Mouse (Mus musculus) kidney, adult 2 months (tissue): ENCODE data around the gene Foxred2. TPM values are rescaled to one million over a fixed set of nuclear protein-coding genes. Genes with fewer than 3 reads are reported as not detected.
A peak's percentile ranks its signal among the peaks of the same experiment; 100 is the strongest.

Experiments used
- DNase-seq: peaks from one replicate; pipeline ENCODE4 v3.0.0; 2021
- H3K27ac ChIP-seq: fragments of 200-500 bp; 2 replicates; pipeline ENCODE4 v1.5.1; 2012; ENCODE audit warnings: low read depth, low read length, control low read depth, inconsistent platforms; ENCODE audit not compliant: insufficient read depth
- H3K27me3 ChIP-seq: fragments of 200-500 bp; replicated peaks from 2 replicates; pipeline ENCODE4 v1.6.1; 2012; ENCODE audit warnings: mild to moderate bottlenecking, moderate library complexity, low read length, inconsistent platforms; ENCODE audit not compliant: control insufficient read depth, insufficient read depth
- H3K36me3 ChIP-seq: fragments of 200-500 bp; 2 replicates; pipeline ENCODE4 v1.6.1; 2012; ENCODE audit warnings: mild to moderate bottlenecking, moderate library complexity, low read length, inconsistent platforms; ENCODE audit not compliant: control insufficient read depth, insufficient read depth
- H3K4me1 ChIP-seq: fragments of 200-500 bp; 2 replicates; pipeline ENCODE4 v1.6.1; 2011; ENCODE audit warnings: low read length; ENCODE audit not compliant: control insufficient read depth, insufficient read depth
- H3K4me3 ChIP-seq: fragments of 200-500 bp; 2 replicates; pipeline ENCODE4 v1.5.1; 2011; ENCODE audit warnings: mild to moderate bottlenecking, low read depth, low read length, control low read depth; ENCODE audit not compliant: insufficient read depth
- CTCF ChIP-seq: fragments of 200-500 bp; conservative IDR thresholded peaks from 2 replicates; pipeline ENCODE4 v1.5.1; 2011; ENCODE audit warnings: low read depth, mild to moderate bottlenecking, control low read depth, low read length, moderate library complexity, mixed read lengths; ENCODE audit not compliant: insufficient read depth, insufficient read length
- POLR2A ChIP-seq: fragments of 200-500 bp; IDR thresholded peaks from one replicate; pipeline ENCODE4 v1.6.1; 2011; ENCODE audit warnings: low read depth, low read length, control low read depth
- WGBS: fragments of 180-500 bp; shearing (Covaris S2); methylation state at CpG from one replicate; pipeline ENCODE4 v1.1.7; 2018; 5-methylcytosine and 5-hydroxymethylcytosine counted together
- polyA plus RNA-seq: library from polyadenylated mRNA; depleted of rRNA; stranded (reverse); fragments of >200 nt; gene quantifications from 2 replicates; pipeline ENCODE4 v1.2.3, GENCODE M21; 2012

Foxred2 gene
- polyA plus RNA-seq, 1 experiment = 3.8 TPM

DNA sequence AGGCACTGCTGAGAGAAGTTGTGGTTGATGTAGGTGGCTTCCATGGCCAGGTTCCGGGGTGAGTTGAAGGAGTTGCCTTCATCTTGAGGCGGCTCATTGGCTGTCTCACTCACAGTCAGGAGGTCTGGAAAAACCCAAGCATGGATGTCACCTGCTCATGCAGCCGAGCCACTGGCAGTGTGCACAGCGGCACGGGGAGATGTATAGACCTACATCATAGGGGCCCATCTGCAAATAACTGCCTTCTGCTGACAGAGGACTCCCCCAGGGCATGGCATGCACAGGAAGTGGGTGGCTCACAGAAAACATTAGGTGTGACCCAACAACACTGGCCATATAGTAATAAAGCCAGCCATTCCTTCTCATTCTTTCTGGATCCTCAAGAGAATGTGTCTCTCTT lies 5.9 kb upstream of the Foxred2 start:
- Histone ChIP-seq H3K27me3 (no peaks in the 10 kb centered on the region), H3K4me1 (no peaks in the 10 kb centered on the region), H3K27ac (no peak overlapping the region), H3K36me3 (peaks cover 3% of the 10 kb centered on the region), H3K4me3 (no peak overlapping the region)
- DNase-seq = no peak
- WGBS = 97% methylated on average over 5 of the region's 5 CpGs
- TF ChIP-seq CTCF (no peak), POLR2A (no peak)

DNA sequence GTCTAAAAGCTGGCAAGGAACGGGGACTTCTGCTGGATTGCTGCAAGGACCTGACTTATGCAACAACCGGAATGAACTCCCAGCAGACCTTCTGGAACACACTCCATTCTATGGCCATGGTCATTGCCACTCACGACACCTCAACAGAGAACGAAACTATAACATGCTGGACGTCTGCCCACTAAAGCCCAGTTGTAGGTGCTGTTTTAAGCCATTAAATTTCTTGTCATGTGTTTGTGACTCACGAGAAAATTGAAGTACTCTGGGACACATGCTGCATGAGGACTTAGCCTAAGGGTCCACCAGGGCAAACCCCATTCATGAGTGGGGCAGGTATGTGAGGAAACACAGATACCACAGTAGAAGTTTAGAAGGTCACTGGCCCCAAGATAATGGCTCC lies 4.2 kb upstream of the Foxred2 start:
- TF ChIP-seq CTCF = no peak
- no peak for TF ChIP-seq POLR2A
- Histone ChIP-seq H3K36me3 (peaks cover 3% of the 10 kb centered on the region), H3K4me3 (no peak overlapping the region), H3K27ac (no peak overlapping the region), H3K27me3 (no peaks in the 10 kb centered on the region), H3K4me1 (peaks cover 3% of the 10 kb centered on the region; the same call in 1 of the 2 replicates)
- no peak for DNase-seq
- WGBS = 89% methylated on average over 6 of the region's 6 CpGs

DNA sequence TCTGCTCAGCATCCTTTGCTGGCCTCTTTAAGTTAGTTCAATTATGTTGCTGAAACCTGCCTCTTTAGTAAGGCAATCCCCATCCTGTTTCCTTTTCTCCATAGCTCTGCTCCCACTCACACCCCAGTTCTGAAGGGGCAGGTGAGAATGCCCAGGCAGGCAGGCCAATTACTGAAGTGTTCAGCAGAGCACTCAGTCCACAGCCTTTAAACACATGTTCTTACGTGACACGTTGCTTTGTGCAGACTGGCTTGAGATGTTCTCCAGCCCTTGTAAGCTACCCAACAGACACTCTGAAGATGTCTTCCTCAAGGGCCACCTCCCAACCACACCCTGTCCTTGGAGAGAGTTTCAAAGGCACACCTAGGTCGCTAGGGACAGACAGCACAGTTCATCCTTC lies 1.5 kb upstream of the Foxred2 start:
- TF ChIP-seq POLR2A (no peak), CTCF (no peak)
- Histone ChIP-seq H3K4me3 (no peak overlapping the region), H3K36me3 (peaks cover 3% of the 10 kb centered on the region), H3K4me1 (peaks cover 7% of the 10 kb centered on the region; the same call in 1 of the 2 replicates), H3K27ac (no peak overlapping the region), H3K27me3 (no peaks in the 10 kb centered on the region)
- no peak for DNase-seq
- WGBS = 56% methylated on average over 3 of the region's 3 CpGs

DNA sequence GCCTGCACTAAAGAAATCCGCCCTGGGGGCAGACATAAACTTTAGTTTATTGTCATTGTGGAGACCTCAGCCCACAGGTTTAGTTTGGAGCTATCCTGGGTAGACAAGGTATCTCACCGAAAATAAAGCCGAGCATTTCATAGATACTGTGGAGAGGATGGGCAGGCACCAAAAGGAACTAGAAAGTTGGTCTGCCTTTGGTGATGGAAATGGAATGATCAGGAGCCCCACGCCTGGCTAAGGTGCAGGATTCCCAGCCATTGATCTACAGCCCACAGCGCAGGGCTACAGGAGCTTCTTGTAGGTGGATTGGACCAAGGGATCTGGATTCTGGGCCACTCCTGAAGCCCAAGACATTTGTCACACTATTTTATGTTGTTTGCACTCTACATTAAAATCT lies 1.1 kb upstream of the Foxred2 start:
- Histone ChIP-seq H3K36me3 (peaks cover 3% of the 10 kb centered on the region), H3K4me3 (no peak overlapping the region), H3K4me1 (peaks cover 7% of the 10 kb centered on the region; the same call in 1 of the 2 replicates), H3K27me3 (no peaks in the 10 kb centered on the region), H3K27ac (no peak overlapping the region)
- no peak for DNase-seq
- TF ChIP-seq CTCF (no peak), POLR2A (no peak)
- 48% methylated on average over 5 of the region's 5 CpGs for WGBS

DNA sequence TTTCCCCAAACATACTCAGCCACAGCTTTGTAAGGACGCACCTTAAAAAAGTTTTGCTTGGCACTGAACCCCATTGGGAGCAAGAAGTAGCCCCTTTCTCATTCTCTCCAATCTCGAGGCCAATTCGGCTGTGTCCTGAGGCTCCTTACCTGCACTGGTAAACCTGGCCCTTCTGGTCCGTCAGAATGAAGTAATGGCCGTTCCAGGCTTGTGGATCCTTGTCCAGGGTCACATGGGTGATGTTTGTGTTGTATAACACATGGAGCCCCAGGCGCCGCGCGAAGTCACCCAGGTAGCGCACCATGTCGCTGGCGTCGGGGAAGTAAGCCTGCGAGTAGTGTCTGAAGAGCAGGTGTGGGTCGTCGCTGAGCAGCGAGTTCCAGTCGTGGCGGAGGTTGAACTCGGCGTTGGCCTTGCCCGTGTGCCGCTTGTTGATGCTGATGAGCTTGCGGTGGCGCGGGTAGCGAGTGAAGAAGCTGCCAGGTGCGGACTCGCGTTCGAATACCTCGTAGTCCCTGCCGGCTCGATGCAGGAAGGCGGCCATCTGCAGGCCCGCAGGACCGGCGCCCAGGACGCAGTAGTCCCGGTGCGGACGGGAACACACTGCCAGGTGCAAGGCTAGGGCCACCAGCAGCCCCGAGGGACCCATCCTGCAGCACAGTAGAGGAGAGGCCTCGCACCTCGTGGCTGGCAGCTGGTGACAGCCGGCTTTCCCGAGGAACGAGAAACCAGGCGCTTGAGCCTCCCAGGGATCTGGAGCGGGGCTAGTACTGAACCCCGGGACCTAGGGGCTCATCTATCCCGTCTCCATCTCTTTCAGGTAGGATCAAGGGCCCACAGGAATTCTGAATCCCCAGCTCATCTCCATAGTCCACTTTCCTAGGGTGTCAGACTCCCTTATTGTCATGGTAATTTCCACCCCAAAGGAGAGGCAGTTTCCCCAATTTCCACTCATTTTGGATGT lies 800 bp downstream of the Foxred2 start:
- TF ChIP-seq CTCF (no peak), POLR2A (no peak)
- DNase-seq = no peak
- Histone ChIP-seq H3K36me3 (peaks cover 3% of the 10 kb centered on the region), H3K27me3 (no peaks in the 10 kb centered on the region), H3K4me3 (peak overlapping the region; percentile 53), H3K27ac (no peak overlapping the region), H3K4me1 (peaks cover 7% of the 10 kb centered on the region; the same call in 1 of the 2 replicates)
- 14% methylated on average over 52 of the region's 52 CpGs for WGBS

DNA sequence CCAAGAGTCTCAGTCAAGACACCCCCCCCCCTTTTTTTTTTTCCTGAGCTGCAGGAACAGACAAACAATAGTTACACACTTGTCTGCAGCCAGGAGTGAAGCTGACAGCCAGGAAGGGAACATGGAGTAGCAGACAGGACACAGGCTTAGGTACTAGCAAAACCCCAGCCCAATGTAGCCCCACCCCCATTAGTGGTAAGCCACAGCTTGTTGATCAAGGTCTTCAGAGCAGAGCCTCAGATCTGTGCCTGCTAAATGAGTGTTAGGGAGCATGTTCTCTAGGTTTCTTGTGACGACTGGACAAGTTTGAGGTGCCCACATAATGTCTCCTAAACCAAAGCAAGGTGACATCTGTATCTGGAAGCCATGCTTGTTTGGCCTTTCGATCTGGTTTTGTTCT lies 2.2 kb downstream of the Foxred2 start:
- DNase-seq = no peak
- Histone ChIP-seq H3K4me3 (no peak overlapping the region), H3K36me3 (peaks cover 1% of the 10 kb centered on the region; the same call in 1 of the 2 replicates), H3K4me1 (peaks cover 11% of the 10 kb centered on the region), H3K27ac (no peak overlapping the region), H3K27me3 (no peaks in the 10 kb centered on the region)
- 89% methylated on average over 2 of the region's 2 CpGs for WGBS
- no peak for TF ChIP-seq CTCF
- no peak for TF ChIP-seq POLR2A

DNA sequence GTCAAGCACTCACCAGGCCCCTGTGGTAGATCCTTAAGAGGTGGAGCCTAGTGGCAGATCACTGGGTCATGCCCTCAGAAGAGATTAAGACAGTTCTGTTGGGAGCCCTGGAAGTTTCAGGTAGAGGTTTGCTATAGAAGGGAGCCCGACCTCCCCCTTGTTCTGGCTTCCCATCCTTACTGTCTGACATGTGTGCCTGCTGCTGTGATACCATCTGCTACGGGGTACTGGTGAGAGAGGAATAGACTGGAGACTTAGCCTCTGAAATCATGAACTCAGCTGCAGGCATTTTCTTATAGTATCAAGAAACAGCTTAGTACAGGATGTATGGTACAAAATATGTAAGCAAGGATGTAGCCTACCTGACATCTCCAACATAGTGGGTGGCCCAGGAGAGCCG lies 3.6 kb downstream of the Foxred2 start:
- Histone ChIP-seq H3K4me1 (peaks cover 17% of the 10 kb centered on the region), H3K27me3 (no peaks in the 10 kb centered on the region), H3K27ac (no peak overlapping the region), H3K4me3 (no peak overlapping the region), H3K36me3 (no peaks in the 10 kb centered on the region)
- TF ChIP-seq POLR2A (no peak), CTCF (no peak)
- DNase-seq = no peak
- 84% methylated on average over 3 of the region's 3 CpGs for WGBS
